Mouse (Mus musculus): ENCODE results near the gene Prss40. TPM values are rescaled to one million over a fixed set of nuclear protein-coding genes. Genes with fewer than 3 reads are reported as not detected.

Gene Prss40
- not detected in 2 replicates for polyA plus RNA-seq (2015; fragmentation: Nextera tagmentation; extraction: Ambion mirVana)

GRCm38 (mm10) chr1:34560843-34561242, at the start of gene Prss40:
Prss40 (minus strand) TSS chr1:34560943.
- Histone ChIP-seq H3K9ac (no peak within 1 kb of the TSS), H3K36me3 (ENCODE audit: poor library complexity, severe bottlenecking) (no peaks in the 10 kb centered on the region), H3K4me3 (no peak within 1 kb of the TSS), H3K4me2 (no peak within 1 kb of the TSS), H3K4me1 (no peaks in the 10 kb centered on the region), H3K9me3 (replicated peaks) (no peaks in the 10 kb centered on the region), H3K27ac (no peak within 1 kb of the TSS), H3K27me3 (no peaks in the 10 kb centered on the region)
- no peak for ATAC-seq
- 90% methylated on average over 15 of the region's 15 CpGs for WGBS

DNA sequence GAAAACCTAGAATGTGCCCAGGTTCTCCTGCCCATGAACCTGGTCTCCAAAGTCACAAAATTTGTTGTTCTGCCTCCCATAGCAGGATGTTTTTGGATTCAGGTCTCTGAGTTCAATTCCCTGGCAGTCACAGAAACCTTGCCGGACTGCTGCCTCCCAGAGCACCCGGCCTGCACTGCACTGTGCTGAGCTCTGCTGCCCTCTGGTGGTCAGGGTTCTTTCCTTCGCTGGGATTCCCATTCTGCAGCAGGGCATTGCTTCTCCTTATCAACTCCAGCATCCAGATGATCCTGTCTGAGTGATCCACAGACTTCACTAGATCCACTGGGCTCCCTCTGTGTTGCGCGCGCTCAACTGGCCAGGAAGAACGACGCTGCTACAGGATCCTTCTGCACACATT, 41.6 kb upstream of the Prss40 start:
- WGBS: 23% methylated on average over 8 of the region's 8 CpGs
- no peak overlapping the region for H3K9ac ChIP-seq

GRCm38 (mm10) chr1:34601323-34602047, 40.7 kb upstream of the Prss40 start:
- Histone ChIP-seq H3K4me1 (no peaks in the 10 kb centered on the region), H3K9ac (no peak overlapping the region)
- no peak for ATAC-seq

More for the DNA sequence above, 41.6 kb upstream of the Prss40 start:
- H3K4me1 ChIP-seq: no peaks in the 10 kb centered on the region
- no peaks in the 10 kb centered on the region for H3K27me3 ChIP-seq
- peak; percentile 88 for ATAC-seq
- H3K9me3 ChIP-seq (replicated peaks): no peaks in the 10 kb centered on the region
- H3K4me2 ChIP-seq: no peak overlapping the region
- no peak overlapping the region for H3K4me3 ChIP-seq
- no peaks in the 10 kb centered on the region for H3K36me3 ChIP-seq (ENCODE audit: poor library complexity, severe bottlenecking)
- H3K27ac ChIP-seq: no peak overlapping the region

DNA sequence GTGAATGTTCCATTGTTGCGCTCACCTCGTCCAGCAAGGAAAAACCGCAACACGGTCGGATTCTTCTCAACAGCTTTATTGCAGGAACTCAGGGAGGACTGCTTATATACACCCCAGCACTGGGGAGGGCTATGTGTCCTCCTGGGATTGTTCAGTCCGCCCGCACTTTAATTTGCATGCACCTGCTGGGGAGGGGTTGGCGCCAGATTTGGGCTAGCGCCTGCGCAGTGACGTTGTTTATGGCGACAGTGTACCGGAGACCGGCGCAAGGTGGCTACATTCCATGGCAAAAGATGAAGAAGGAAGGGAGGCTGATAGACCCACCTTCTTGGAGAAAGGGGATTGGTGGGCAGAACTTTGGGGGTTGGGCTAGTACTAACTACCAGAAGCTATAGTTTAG, 39.3 kb upstream of the Prss40 start:
- H3K36me3 ChIP-seq (ENCODE audit: poor library complexity, severe bottlenecking): peaks cover 10% of the 10 kb centered on the region
- no peak for ATAC-seq
- H3K27me3 ChIP-seq: no peaks in the 10 kb centered on the region
- no peak overlapping the region for H3K27ac ChIP-seq
- no peak overlapping the region for H3K4me3 ChIP-seq
- 73% methylated on average over 15 of the region's 15 CpGs for WGBS
- no peak overlapping the region for H3K9ac ChIP-seq
- no peak overlapping the region for H3K4me2 ChIP-seq
- H3K4me1 ChIP-seq: no peaks in the 10 kb centered on the region
- H3K9me3 ChIP-seq (replicated peaks): no peaks in the 10 kb centered on the region

More at GRCm38 (mm10) chr1:34601323-34602047, 40.7 kb upstream of the Prss40 start:
- H3K27ac ChIP-seq: no peak overlapping the region
- H3K9me3 ChIP-seq (replicated peaks): no peaks in the 10 kb centered on the region
- no peak overlapping the region for H3K4me2 ChIP-seq
- WGBS: 82% methylated on average over 3 of the region's 3 CpGs
- no peak overlapping the region for H3K4me3 ChIP-seq
- H3K36me3 ChIP-seq (ENCODE audit: poor library complexity, severe bottlenecking): no peaks in the 10 kb centered on the region
- H3K27me3 ChIP-seq: no peaks in the 10 kb centered on the region

- H3K9me3 ChIP-seq (replicated peaks): no peaks in the 10 kb centered on the region
- ATAC-seq: no peak
- peaks cover 18% of the 10 kb centered on the region for H3K4me1 ChIP-seq
- H3K9ac ChIP-seq: no peak overlapping the region
- WGBS: 84% methylated on average over 22 of the region's 22 CpGs
- H3K4me2 ChIP-seq: no peak overlapping the region
- H3K36me3 ChIP-seq (ENCODE audit: poor library complexity, severe bottlenecking): peaks cover 58% of the 10 kb centered on the region
- no peak overlapping the region for H3K27ac ChIP-seq
- H3K4me3 ChIP-seq: no peak overlapping the region
- no peaks in the 10 kb centered on the region for H3K27me3 ChIP-seq
Measured at GRCm38 (mm10) chr1:34587298-34588096, 26.8 kb upstream of the Prss40 start.

- H3K9me3 ChIP-seq (replicated peaks): no peaks in the 10 kb centered on the region
Measured at GRCm38 (mm10) chr1:34584736-34585135, 24.0 kb upstream of the Prss40 start.

DNA sequence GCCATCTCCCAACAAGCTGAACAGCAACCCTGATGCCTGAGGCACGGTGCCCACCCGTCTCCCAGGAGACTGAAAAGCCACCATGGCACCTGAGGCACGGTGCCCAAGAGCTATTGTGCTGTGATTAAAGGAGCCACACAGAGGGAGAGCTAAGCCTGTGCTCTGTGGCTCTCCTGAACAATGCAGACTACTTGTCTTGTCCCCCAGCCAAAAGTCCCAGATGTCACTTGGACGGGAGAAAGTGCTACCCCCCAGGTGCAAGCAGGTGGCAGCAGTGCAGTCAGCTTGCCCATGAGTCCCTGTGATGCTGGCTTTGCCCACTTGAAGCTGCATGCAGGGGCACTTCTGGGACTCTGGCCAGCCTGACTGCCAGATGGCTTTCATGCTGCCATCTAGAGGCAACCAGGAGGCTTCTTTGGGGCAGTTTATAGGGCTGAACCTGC, 23.1 kb upstream of the Prss40 start:
- H3K36me3 ChIP-seq (ENCODE audit: poor library complexity, severe bottlenecking): peaks cover 25% of the 10 kb centered on the region
- H3K4me3 ChIP-seq: no peak overlapping the region
- WGBS: 5% methylated on average over 4 of the region's 4 CpGs
- no peak overlapping the region for H3K27ac ChIP-seq
- ATAC-seq: peak; percentile 76
- peaks cover 33% of the 10 kb centered on the region for H3K4me1 ChIP-seq
- H3K9ac ChIP-seq: no peak overlapping the region
- no peaks in the 10 kb centered on the region for H3K9me3 ChIP-seq (replicated peaks)
- H3K4me2 ChIP-seq: no peak overlapping the region
- peaks cover 14% of the 10 kb centered on the region for H3K27me3 ChIP-seq

More at GRCm38 (mm10) chr1:34584736-34585135, 24.0 kb upstream of the Prss40 start:
- no peak overlapping the region for H3K4me2 ChIP-seq
- H3K27me3 ChIP-seq: peaks cover 9% of the 10 kb centered on the region
- H3K27ac ChIP-seq: no peak overlapping the region
- peaks cover 34% of the 10 kb centered on the region for H3K36me3 ChIP-seq (ENCODE audit: poor library complexity, severe bottlenecking)
- no peak for ATAC-seq
- WGBS: 70% methylated on average over 4 of the region's 4 CpGs
- H3K9ac ChIP-seq: no peak overlapping the region
- peaks cover 28% of the 10 kb centered on the region for H3K4me1 ChIP-seq
- no peak overlapping the region for H3K4me3 ChIP-seq

- H3K4me3 ChIP-seq: no peak overlapping the region
- 72% methylated on average over 6 of the region's 6 CpGs for WGBS
- H3K9me3 ChIP-seq (replicated peaks): no peaks in the 10 kb centered on the region
- H3K36me3 ChIP-seq (ENCODE audit: poor library complexity, severe bottlenecking): peaks cover 8% of the 10 kb centered on the region
- H3K27me3 ChIP-seq: peaks cover 23% of the 10 kb centered on the region
- no peak for ATAC-seq
- no peak overlapping the region for H3K27ac ChIP-seq
- peaks cover 34% of the 10 kb centered on the region for H3K4me1 ChIP-seq
- H3K4me2 ChIP-seq: no peak overlapping the region
- H3K9ac ChIP-seq: no peak overlapping the region
Measured at GRCm38 (mm10) chr1:34582218-34582617, 21.5 kb upstream of the Prss40 start.

GRCm38 (mm10) chr1:34579782-34580356, 19.1 kb upstream of the Prss40 start:
- Histone ChIP-seq H3K4me2 (peak overlapping the region; percentile 78), H3K4me1 (peaks cover 33% of the 10 kb centered on the region), H3K4me3 (peak overlapping the region; percentile 54), H3K36me3 (ENCODE audit: poor library complexity, severe bottlenecking) (no peaks in the 10 kb centered on the region), H3K27ac (peak overlapping the region; percentile 80), H3K27me3 (peaks cover 26% of the 10 kb centered on the region), H3K9me3 (replicated peaks) (no peaks in the 10 kb centered on the region), H3K9ac (peak overlapping the region; percentile 76)
- ATAC-seq: peak; percentile 48
- WGBS: under 1% methylated on average over 18 of the region's 18 CpGs

- WGBS: under 1% methylated on average over 53 of the region's 53 CpGs
- peaks cover 26% of the 10 kb centered on the region for H3K4me1 ChIP-seq
- no peaks in the 10 kb centered on the region for H3K36me3 ChIP-seq (ENCODE audit: poor library complexity, severe bottlenecking)
- peak within 1 kb of the TSS; percentile 78 for H3K4me2 ChIP-seq
- H3K27me3 ChIP-seq: peaks cover 26% of the 10 kb centered on the region
- H3K4me3 ChIP-seq: peak within 1 kb of the TSS; percentile 54
- no peaks in the 10 kb centered on the region for H3K9me3 ChIP-seq (replicated peaks)
- H3K27ac ChIP-seq: peak within 1 kb of the TSS; percentile 80
- H3K9ac ChIP-seq: peak within 1 kb of the TSS; percentile 76
- peak; percentile 89 for ATAC-seq
Measured at GRCm38 (mm10) chr1:34578851-34579781, 18.4 kb upstream of the Prss40 start, which contains the start of gene Amer3. Amer3 (plus strand) TSS chr1:34579657.

DNA sequence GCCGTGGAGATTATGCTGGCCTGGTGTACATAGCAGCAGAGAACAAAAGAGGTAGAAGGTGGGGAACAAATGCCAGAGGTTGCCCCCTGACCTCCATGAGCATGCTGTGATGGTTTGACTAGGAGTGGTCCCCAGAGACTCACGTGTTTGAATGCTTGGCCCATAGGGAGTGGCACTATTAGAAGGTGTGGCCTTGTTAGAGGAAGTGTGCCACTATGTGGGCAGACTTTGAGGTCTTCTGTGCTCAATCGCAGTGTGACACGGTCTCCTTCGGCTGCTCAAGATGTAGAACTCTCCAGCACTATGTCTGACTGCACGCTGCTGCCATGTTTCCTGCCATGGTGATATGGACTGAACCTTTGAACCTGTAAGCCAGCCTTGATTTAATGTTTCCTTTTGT, 12.5 kb upstream of the Prss40 start:
- H3K4me1 ChIP-seq: no peaks in the 10 kb centered on the region
- no peak overlapping the region for H3K4me3 ChIP-seq
- no peaks in the 10 kb centered on the region for H3K9me3 ChIP-seq (replicated peaks)
- H3K27me3 ChIP-seq: peaks cover 5% of the 10 kb centered on the region; the same call in 1 of the 2 replicates
- H3K4me2 ChIP-seq: no peak overlapping the region
- ATAC-seq: no peak
- WGBS: 82% methylated on average over 6 of the region's 6 CpGs
- H3K36me3 ChIP-seq (ENCODE audit: poor library complexity, severe bottlenecking): no peaks in the 10 kb centered on the region
- no peak overlapping the region for H3K27ac ChIP-seq
- H3K9ac ChIP-seq: no peak overlapping the region
